Mouse (Mus musculus) CH12F3 (cell line): ENCODE results near the gene Syk.

ENCODE experiments used
- in situ Hi-C: fragments of 300-500 bp; cut with MboI; formaldehyde crosslinking; loops from 2 replicates; pipeline ENCODE4 v1.14.3; 2020; ENCODE audit warnings: low sequenced_read_pairs

Syk gene

GRCm38 (mm10) chr13:52597092-52597678 is 14.2 kb downstream of the Syk start:
- in situ Hi-C loops: no loop called here

DNA sequence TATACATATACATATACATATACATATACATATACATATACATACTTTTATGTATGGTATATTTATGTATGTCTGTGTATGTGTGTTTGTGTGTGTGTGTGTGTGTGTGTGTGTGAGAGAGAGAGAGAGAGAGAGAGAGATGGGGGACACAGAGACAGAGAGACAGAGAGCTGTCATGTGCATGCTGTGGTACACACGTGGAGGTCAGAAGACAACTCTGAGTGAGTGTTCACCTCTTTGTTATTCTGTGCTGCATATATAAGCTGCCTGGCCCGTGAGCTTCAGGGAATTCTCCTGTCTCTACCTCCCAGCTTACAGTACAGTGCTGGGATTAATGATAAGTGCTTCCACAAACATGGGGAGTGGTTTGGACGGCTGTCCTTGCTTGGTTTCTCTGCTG is 15.3 kb downstream of the Syk start:
- in situ Hi-C loops: no loop called here

DNA sequence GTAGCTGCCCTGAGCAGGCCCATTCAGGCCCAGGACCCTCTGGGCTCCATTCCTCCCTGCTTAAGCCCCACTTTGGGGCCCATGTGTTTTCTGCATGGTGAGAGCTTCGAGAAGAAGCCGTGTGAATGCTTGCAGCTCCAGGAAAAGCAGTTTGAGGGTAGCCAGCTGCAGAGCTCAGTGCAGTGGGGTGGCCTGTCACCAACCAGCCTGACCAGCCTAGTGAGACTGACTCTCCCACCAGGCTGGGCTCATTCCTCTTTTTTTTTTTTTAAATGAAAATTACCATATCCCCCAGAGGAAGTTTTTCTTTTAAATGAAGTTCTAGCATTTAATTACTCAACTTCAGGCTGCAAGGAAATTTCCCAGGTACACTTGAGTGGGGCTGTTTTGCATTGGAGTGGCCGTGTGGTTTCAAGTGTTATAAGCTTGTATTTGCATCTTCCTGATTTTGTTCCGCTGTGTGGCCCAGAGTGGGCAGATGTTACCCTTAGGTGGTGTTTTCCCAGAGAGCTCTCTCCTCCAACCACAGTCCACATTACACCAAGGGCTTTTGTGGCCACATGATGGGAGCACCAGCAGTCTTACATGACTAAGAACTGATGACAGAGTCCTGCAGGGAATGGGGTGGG is 17.2 kb downstream of the Syk start:
- in situ Hi-C loops: no loop called here

- in situ Hi-C loops: no loop called here
Measured at GRCm38 (mm10) chr13:52602752-52603151, 19.8 kb downstream of the Syk start.

GRCm38 (mm10) chr13:52603704-52604349 is 20.9 kb downstream of the Syk start:
- in situ Hi-C loops: no loop called here

GRCm38 (mm10) chr13:52605006-52605405 is 22.0 kb downstream of the Syk start:
- in situ Hi-C loops: no loop called here

DNA sequence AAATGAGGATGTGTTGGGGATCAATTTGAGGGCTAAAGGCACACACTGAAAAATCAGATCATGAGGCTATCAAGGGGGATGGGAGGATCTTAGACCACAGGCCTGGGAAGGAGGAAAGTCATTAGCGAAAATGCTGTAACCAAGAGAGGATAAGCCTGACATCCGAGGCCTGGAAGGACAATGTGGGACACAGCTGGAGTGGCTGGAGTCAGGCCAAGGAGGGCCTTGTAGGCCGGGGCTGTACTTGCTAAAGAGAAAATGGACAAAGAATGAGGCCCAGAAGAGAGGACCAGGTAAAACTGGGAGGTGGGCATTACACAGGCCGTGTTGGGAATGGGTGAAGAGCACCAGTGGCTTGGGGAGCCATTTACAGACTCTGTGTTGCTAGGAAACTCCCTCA is 22.9 kb downstream of the Syk start:
- in situ Hi-C loops: no loop called here

- in situ Hi-C loops: no loop called here
Measured at GRCm38 (mm10) chr13:52606656-52607275, 23.8 kb downstream of the Syk start.

DNA sequence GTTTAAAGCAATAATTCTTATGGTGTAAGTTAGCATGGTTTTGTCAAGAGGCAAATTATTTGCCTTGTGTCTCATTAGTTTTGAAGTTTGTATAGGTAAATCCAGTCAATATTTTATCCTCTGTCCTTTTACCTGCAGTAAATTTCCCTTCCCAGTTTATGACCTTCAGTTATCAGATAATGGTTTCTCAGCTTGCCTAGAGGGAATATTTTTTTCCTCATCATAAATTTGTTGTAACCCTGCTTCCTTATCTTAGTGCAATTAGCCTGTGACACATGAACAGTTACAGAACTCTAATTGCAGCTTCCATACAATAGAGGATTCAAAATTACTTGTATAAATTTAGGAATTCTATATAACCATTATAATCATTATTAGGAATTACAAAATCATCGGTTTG is 25.0 kb downstream of the Syk start:
- in situ Hi-C loops: no loop called here

GRCm38 (mm10) chr13:52610463-52610862 is 27.5 kb downstream of the Syk start:
- in situ Hi-C loops: no loop called here

DNA sequence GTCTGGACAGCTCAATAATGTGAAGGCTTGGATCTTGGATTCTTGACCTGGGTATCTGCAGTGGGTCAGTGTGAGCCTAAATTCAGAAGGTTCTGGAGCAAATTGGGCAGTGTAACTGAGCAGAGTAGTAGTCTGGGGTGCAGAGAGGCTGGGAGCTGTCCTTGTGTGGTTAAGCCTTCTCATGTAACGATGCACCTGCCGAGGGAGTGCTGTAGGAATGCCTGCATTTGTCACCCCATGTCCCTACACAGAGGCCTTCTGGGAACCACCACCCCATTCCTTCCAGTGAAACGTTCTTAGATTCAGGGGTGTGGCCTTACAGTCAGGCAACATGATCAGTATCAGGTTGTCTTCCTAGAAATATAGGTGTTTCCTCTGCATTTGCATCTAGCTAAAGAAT is 30.3 kb downstream of the Syk start:
- in situ Hi-C loops: no loop called here

GRCm38 (mm10) chr13:52615085-52615484 is 32.1 kb downstream of the Syk start:
- in situ Hi-C loops: no loop called here

DNA sequence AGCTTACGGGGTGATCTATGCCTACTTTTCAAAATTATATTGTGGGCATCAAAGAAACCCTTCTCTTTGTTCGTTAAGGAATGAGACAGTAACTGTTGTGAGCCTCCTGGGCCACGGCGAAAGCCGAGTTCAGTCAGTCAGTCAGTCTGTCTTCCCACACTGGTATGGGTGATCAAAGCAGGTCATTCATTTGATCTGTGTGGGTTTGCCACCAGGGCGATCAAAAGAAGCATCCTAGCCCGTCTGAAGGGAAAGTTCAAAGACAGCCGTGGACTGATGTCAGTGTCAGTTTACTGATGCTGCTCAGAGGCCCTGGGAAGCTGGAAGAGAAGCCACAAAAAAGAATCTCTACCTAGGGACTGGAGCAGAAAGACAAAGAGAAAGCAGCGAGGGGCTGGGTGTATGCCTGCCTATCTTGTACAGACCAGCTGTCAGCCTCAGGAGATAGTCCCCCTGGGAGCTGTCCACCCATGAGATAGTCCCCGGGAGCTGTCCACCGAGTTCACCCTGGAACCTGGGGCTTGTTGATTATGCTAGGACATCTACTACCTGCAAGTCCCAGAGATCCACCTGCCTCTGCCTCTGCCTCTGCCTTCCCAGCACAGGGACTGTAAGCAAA is 34.2 kb downstream of the Syk start:
- in situ Hi-C loops: no loop called here

DNA sequence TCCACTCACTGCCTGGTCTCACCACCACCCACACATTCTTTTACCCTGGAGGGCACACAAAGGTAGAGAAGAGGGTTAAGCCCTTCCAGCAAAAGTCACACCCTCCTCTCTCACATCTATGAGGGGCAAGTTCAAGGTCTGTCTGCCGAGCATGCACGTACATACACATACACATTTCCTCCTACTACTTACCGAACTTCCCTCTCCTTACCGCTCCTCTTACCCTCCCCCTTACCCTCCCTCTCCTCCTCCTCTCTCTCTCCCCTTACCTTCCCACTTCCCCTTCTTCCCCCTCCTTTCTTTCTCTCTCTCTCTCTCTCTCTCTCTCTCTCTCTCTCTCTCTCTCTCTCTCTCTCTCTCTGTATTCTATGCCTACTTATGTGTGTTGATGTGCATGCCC is 35.6 kb downstream of the Syk start:
- in situ Hi-C loops: no loop called here

DNA sequence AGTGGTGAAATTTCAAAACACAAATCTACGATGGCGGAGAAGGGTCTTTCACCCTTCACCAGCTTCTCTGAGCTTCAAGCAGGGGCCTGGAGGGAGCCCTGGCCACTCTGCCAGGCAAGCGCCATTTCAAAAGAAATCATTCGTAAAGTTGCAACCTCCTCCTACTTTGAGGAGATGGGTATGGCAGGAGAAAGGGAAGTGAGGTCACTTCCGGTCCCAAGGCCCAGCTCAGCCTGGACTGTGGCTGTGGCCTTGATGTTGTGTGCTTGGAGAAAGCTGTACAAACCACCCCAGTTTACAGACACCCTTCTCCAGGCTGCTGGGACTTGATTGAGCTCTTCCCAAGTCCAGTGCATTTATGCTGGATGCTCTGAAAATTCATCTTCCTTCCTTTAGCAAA is 36.5 kb downstream of the Syk start:
- in situ Hi-C loops: no loop called here

GRCm38 (mm10) chr13:52624038-52624437 is 41.1 kb downstream of the Syk start:
- in situ Hi-C loops: loop anchor here (5.0 to 10.0 kb wide), 2 partner anchors 347 to 789 kb away; no protein-coding TSS in a partner anchor

DNA sequence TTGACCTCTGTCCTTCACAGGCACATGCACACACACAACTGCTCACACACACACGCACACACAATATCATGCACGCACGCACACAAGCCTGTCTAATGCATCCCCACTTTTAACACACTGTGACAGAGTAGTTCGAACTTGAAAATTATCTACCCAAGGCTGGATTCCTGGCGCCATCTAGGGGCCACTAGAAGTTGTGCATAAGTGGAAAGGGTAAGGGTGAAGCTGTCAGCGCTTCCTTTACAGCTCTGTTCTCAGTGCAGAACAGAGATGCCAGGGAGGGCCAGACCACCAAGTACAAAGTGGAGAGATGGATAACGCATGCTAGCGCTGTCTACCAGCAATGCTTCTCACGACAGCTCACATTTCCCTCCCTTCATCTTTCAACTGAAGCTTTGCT is 45.6 kb downstream of the Syk start:
- in situ Hi-C loops: loop anchor here (10.0 kb wide), 1 partner anchor 794 kb away; no protein-coding TSS in a partner anchor

DNA sequence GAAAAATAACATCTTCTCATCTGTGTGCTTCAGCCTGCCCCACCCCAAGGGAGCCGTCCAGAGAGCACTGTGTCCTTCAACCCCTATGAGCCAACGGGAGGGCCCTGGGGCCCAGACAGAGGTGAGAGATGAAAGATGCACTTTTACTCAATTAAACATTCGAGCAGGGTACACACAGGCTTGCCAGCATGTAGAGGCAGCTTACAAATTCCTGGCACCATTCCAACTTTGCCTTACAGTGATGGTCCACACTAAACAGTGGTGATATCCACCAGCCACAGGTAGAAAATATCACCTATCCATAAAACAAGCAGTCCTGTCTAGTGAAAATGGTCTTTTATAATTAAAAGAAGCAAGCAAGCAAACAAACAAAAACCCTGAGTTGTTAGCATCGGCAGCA is 48.7 kb downstream of the Syk start:
- in situ Hi-C loops: no loop called here

DNA sequence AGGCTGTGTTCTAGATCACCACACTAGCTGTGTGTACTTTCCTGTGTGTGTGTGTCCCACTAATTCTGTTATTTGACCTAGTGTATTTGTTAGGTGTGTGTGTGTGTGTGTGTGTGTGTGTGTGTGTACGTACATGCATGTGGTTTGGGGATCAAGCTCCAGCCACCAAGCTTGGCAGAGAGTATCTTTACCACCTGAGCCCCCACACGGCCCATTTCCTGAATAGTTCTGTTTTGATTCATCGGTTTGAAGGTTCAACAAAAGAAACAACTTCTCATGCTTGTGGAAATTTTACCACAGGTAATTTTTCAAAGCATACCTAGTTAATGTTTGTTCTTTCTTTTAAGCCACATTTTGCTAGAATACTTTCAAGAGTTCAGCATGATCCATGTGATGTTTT is 52.5 kb downstream of the Syk start:
- in situ Hi-C loops: no loop called here

DNA sequence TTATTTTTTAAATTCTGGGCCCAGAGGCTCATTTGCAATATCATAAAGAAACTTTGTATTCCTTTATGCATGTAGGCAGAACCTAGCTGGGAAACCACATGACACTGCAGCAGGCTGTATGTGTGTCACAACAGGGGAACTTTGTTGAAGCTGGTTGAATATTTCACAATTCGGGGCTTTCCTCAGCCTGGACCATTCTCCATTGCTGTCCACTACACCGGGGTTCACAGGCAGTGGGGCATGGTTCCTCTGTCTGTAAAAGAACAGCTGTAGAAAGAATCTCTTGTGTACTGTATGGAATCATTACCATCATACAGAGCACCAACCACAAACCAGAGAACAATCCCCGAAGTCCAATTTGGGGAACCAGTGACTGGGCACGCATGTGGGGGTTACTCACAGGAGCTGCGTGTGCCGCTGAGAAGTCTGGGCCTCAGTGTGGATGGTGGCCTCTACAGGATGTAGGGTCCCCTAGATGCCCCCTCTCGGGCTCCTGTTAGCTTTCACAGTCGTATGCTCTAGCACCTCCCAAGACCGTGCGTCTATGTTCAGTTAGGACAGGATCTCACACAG is 53.3 kb downstream of the Syk start:
- in situ Hi-C loops: no loop called here

GRCm38 (mm10) chr13:52646566-52646965 is 63.6 kb downstream of the Syk start:
- in situ Hi-C loops: no loop called here
